Mouse (Mus musculus): ENCODE measurements around the gene Pex14. TPM values are rescaled to one million over a fixed set of nuclear protein-coding genes. Genes with fewer than 3 reads are reported as not detected.

Gene Pex14
- total RNA-seq, 2 experiments from 2014 or later = 19.4 to 20.1 TPM

- DNase-seq (ENCODE audit: low spot score) = no peak
- intact Hi-C loops (cut with DNase I) = no loop called here
Measured at GRCm38 (mm10) chr4:149002441-149003093, 97.1 kb downstream of the Pex14 start.

GRCm38 (mm10) chr4:149001515-149001914, 98.2 kb downstream of the Pex14 start:
- intact Hi-C loops (cut with DNase I) = no loop called here
- no peak for DNase-seq (ENCODE audit: low spot score)

- no peak for DNase-seq (ENCODE audit: low spot score)
- intact Hi-C loops (cut with DNase I) = no loop called here
Measured at GRCm38 (mm10) chr4:149000746-149001145, 98.9 kb downstream of the Pex14 start.

GRCm38 (mm10) chr4:148993948-148994347, 105.7 kb downstream of the Pex14 start:
- DNase-seq (ENCODE audit: low spot score) = no peak
- intact Hi-C loops (cut with DNase I) = no loop called here

- DNase-seq (ENCODE audit: low spot score) = no peak
- intact Hi-C loops (cut with DNase I) = no loop called here
Measured at GRCm38 (mm10) chr4:148990038-148990437, 109.6 kb downstream of the Pex14 start.

GRCm38 (mm10) chr4:148985541-148986476, 113.9 kb downstream of the Pex14 start:
- intact Hi-C loops (cut with DNase I) = no loop called here

GRCm38 (mm10) chr4:148984701-148985540, 114.8 kb downstream of the Pex14 start:
- DNase-seq (ENCODE audit: low spot score) = no peak
- intact Hi-C loops (cut with DNase I) = no loop called here

More at GRCm38 (mm10) chr4:148985541-148986476, 113.9 kb downstream of the Pex14 start:
- DNase-seq (ENCODE audit: low spot score) = no peak

GRCm38 (mm10) chr4:148982274-148982673, 117.4 kb downstream of the Pex14 start:
- DNase-seq (ENCODE audit: low spot score) = no peak
- intact Hi-C loops (cut with DNase I) = no loop called here

GRCm38 (mm10) chr4:148979837-148980236, 119.8 kb downstream of the Pex14 start:
- no peak for DNase-seq (ENCODE audit: low spot score)
- intact Hi-C loops (cut with DNase I) = no loop called here

GRCm38 (mm10) chr4:148978926-148979325, 120.8 kb downstream of the Pex14 start:
- intact Hi-C loops (cut with DNase I) = no loop called here
- no peak for DNase-seq (ENCODE audit: low spot score)

GRCm38 (mm10) chr4:148978221-148978855, 121.3 kb downstream of the Pex14 start:
- intact Hi-C loops (cut with DNase I) = no loop called here
- DNase-seq (ENCODE audit: low spot score) = no peak

- DNase-seq (ENCODE audit: low spot score) = no peak
- intact Hi-C loops (cut with DNase I) = no loop called here
Measured at GRCm38 (mm10) chr4:148974833-148975232, 124.8 kb downstream of the Pex14 start.

GRCm38 (mm10) chr4:148973387-148973786, 126.3 kb downstream of the Pex14 start:
- DNase-seq (ENCODE audit: low spot score) = no peak
- intact Hi-C loops (cut with DNase I) = no loop called here

GRCm38 (mm10) chr4:148972707-148973106, 127.0 kb downstream of the Pex14 start:
- DNase-seq (ENCODE audit: low spot score) = no peak
- intact Hi-C loops (cut with DNase I) = no loop called here

- intact Hi-C loops (cut with DNase I) = no loop called here
- DNase-seq (ENCODE audit: low spot score) = no peak
Measured at GRCm38 (mm10) chr4:148971613-148972242, 127.9 kb downstream of the Pex14 start.

- intact Hi-C loops (cut with DNase I) = no loop called here
Measured at GRCm38 (mm10) chr4:148970742-148971141, 128.9 kb downstream of the Pex14 start.

GRCm38 (mm10) chr4:148969610-148970009, 130.1 kb downstream of the Pex14 start:
- no peak for DNase-seq (ENCODE audit: low spot score)
- intact Hi-C loops (cut with DNase I) = no loop called here

More at GRCm38 (mm10) chr4:148970742-148971141, 128.9 kb downstream of the Pex14 start:
- no peak for DNase-seq (ENCODE audit: low spot score)

GRCm38 (mm10) chr4:148968859-148969258, 130.8 kb downstream of the Pex14 start:
- no peak for DNase-seq (ENCODE audit: low spot score)
- intact Hi-C loops (cut with DNase I) = no loop called here

- intact Hi-C loops (cut with DNase I) = no loop called here
- DNase-seq (ENCODE audit: low spot score) = no peak
Measured at GRCm38 (mm10) chr4:148966132-148966531, 133.5 kb downstream of the Pex14 start.
